Mouse (Mus musculus): ENCODE results near the gene Gan. TPM values are rescaled to one million over a fixed set of nuclear protein-coding genes. Genes with fewer than 3 reads are reported as not detected.

Gan gene
- total and polyA plus RNA-seq, 3 experiments = 5.6 to 8.7 TPM; not detected in 1

DNA sequence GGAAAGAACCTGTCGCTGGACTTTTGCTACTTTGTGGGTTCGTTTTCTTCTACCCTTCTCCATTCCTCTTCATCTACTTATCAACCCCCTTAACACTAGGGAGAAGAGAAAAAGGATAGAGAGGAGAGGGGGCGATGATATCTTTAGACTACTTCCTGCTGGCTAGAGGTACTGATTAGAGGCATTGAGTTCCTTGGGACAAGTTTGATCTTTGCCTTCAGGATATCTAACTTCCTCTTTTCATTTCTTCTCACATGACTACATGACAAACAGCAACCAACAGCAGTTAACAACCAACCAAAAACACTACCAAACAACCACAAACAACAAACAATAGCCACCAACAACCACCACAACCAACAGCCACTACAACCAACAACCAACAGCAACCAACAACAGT lies 24.2 kb upstream of the Gan start (continued):
- TF ChIP-seq GABPA (IDR thresholded peaks at IDR 0.05; ENCODE audit: low read depth, low read length) (no peak), ZMIZ1 (IDR thresholded peaks at IDR 0.05; ENCODE audit: low read depth, low read length) (no peak), CHD2 (IDR thresholded peaks at IDR 0.05; ENCODE audit: low read length) (no peak), MAX (IDR thresholded peaks at IDR 0.05; ENCODE audit: low read length) (0 out of 2 replicates have a peak, but pooled peaks have one; percentile 53), TAL1 (IDR thresholded peaks at IDR 0.05; ENCODE audit: low read length) (no peak)

DNA sequence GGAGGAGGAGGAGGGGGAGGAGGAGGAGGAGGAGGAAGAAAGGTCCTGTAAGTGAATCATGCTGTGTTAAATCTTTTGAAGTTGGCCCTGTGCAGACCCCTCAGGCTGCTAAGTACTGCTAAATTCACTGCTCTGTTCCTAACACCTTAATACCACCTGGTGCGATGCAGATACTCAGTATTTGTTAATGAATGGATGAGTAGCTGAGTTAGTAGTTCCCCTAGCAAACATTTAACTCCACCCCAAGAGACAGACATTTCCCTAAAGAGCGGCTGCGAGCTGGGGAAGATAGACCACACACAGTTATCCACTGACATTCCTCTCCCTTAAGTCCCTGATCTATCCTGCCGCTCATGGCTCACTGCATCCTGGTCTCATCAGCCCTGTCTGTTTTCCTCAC lies 21.6 kb upstream of the Gan start:
- Histone ChIP-seq H3K27me3 (ENCODE audit: control insufficient read depth in 1 of 2, insufficient read depth in 2 of 2, low read length in 2 of 2) (no peaks in the 10 kb centered on the region), H3K4me1 (ENCODE audit: control insufficient read depth in 1 of 2, insufficient read depth in 2 of 2, low read length in 2 of 2) (peaks cover 15 to 20% of the 10 kb centered on the region in 2 experiments), H3K9me3 (replicated peaks; ENCODE audit: insufficient read depth, low read length) (no peaks in the 10 kb centered on the region), H3K9ac (ENCODE audit: control insufficient read depth, low read depth, low read length, poor library complexity, severe bottlenecking) (no peak overlapping the region), H3K36me3 (ENCODE audit: control insufficient read depth in 1 of 2, insufficient read depth in 2 of 2, low read length in 2 of 2) (peaks cover 0 to 11% of the 10 kb centered on the region in 2 experiments; a peak in 2 of 4 replicates), H3K79me2 (ENCODE audit: control insufficient read depth, insufficient read depth, low read length, poor library complexity) (no peaks in the 10 kb centered on the region), H3K4me3 (ENCODE audit: control insufficient read depth in 1 of 2, insufficient read depth in 1 of 2, low read depth in 2 of 2, low read length in 2 of 2) (no peak overlapping the region), H3K27ac (ENCODE audit: control insufficient read depth, low read depth, low read length) (no peak overlapping the region)
- TF ChIP-seq CHD2 (IDR thresholded peaks at IDR 0.05; ENCODE audit: low read length) = no peak
- no peak for TF ChIP-seq UBTF (IDR thresholded peaks at IDR 0.05; ENCODE audit: borderline replicate concordance, insufficient read depth, low read depth, low read length)
- TF ChIP-seq BHLHE40 (IDR thresholded peaks at IDR 0.05; ENCODE audit: borderline replicate concordance, low read depth, low read length) = no peak
- TF ChIP-seq POLR2AphosphoS2 (IDR thresholded peaks at IDR 0.05; ENCODE audit: low read length) = no peak
- TF ChIP-seq MYB (IDR thresholded peaks at IDR 0.05; ENCODE audit: low read depth, low read length) = no peak
- TF ChIP-seq TBP (IDR thresholded peaks at IDR 0.05; ENCODE audit: low read depth, low read length) = no peak
- no peak for TF ChIP-seq TCF12 (IDR thresholded peaks at IDR 0.05; ENCODE audit: low read depth, low read length)
- TF ChIP-seq ZKSCAN1 (IDR thresholded peaks at IDR 0.05; ENCODE audit: low read depth, low read length) = no peak
- TF ChIP-seq EP300 (IDR thresholded peaks at IDR 0.05; ENCODE audit: low read depth in 1 of 2, low read length in 2 of 2) = no peak
- no peak for TF ChIP-seq USF2 (IDR thresholded peaks at IDR 0.05; ENCODE audit: borderline replicate concordance in 1 of 2, insufficient read depth in 1 of 2, low read depth in 1 of 2, low read length in 2 of 2)
- no peak for DNase-seq (ENCODE audit: low read depth, low spot score)

DNA sequence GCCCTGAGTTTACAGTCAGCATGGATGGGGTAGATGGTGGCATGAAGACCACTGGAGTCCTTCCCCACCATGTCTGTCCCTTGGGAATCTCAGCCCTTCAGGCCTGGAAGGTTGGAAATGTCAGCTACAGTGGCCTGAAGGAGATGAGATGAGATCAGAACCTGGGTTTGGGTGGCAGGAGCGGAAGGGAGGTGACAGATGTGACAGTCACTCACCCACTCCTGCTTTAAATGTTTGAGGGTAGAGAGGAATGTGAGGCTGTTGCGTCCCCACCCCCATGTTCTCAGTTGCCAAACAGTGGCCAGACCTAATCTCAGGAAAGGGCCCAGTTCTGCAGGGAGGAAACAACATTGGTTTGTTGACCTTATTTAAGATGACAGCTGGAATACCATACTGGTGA lies 21.2 kb upstream of the Gan start:
- Histone ChIP-seq H3K4me1 (ENCODE audit: control insufficient read depth in 1 of 2, insufficient read depth in 2 of 2, low read length in 2 of 2) (peaks cover 15 to 20% of the 10 kb centered on the region in 2 experiments), H3K36me3 (ENCODE audit: control insufficient read depth in 1 of 2, insufficient read depth in 2 of 2, low read length in 2 of 2) (peaks cover 0 to 11% of the 10 kb centered on the region in 2 experiments; a peak in 2 of 4 replicates), H3K79me2 (ENCODE audit: control insufficient read depth, insufficient read depth, low read length, poor library complexity) (no peaks in the 10 kb centered on the region), H3K9ac (ENCODE audit: control insufficient read depth, low read depth, low read length, poor library complexity, severe bottlenecking) (no peak overlapping the region), H3K27me3 (ENCODE audit: control insufficient read depth in 1 of 2, insufficient read depth in 2 of 2, low read length in 2 of 2) (no peaks in the 10 kb centered on the region), H3K27ac (ENCODE audit: control insufficient read depth, low read depth, low read length) (no peak overlapping the region), H3K4me3 (ENCODE audit: control insufficient read depth in 1 of 2, insufficient read depth in 1 of 2, low read depth in 2 of 2, low read length in 2 of 2) (no peak overlapping the region), H3K9me3 (replicated peaks; ENCODE audit: insufficient read depth, low read length) (no peaks in the 10 kb centered on the region)
- no peak for DNase-seq (ENCODE audit: low read depth, low spot score)
- TF ChIP-seq ZMIZ1 (IDR thresholded peaks at IDR 0.05; ENCODE audit: low read depth, low read length) = no peak
- no peak for TF ChIP-seq USF2 (IDR thresholded peaks at IDR 0.05; ENCODE audit: borderline replicate concordance in 1 of 2, insufficient read depth in 1 of 2, low read depth in 1 of 2, low read length in 2 of 2)
- TF ChIP-seq RCOR1 (IDR thresholded peaks at IDR 0.05; ENCODE audit: low read depth, low read length) = no peak
- TF ChIP-seq POLR2A (IDR thresholded peaks at IDR 0.05; ENCODE audit: control insufficient read depth in 1 of 2, insufficient read depth in 1 of 2, low read depth in 1 of 2, low read length in 2 of 2, poor library complexity in 1 of 2) = no peak
- TF ChIP-seq BHLHE40 (IDR thresholded peaks at IDR 0.05; ENCODE audit: borderline replicate concordance, low read depth, low read length) = no peak
- TF ChIP-seq JUND (IDR thresholded peaks at IDR 0.05; ENCODE audit: low read depth, low read length) = no peak
- TF ChIP-seq MEF2A (IDR thresholded peaks at IDR 0.05; ENCODE audit: extremely low read depth, insufficient replicate concordance, low read depth, low read length, poor library complexity, severe bottlenecking) = no peak
- no peak for TF ChIP-seq EP300 (IDR thresholded peaks at IDR 0.05; ENCODE audit: low read depth in 1 of 2, low read length in 2 of 2)
- no peak for TF ChIP-seq TBP (IDR thresholded peaks at IDR 0.05; ENCODE audit: low read depth, low read length)
- no peak for TF ChIP-seq MAX (IDR thresholded peaks at IDR 0.05; ENCODE audit: low read length)
- TF ChIP-seq ELF1 (IDR thresholded peaks at IDR 0.05; ENCODE audit: low read depth, low read length) = no peak
- no peak for TF ChIP-seq GABPA (IDR thresholded peaks at IDR 0.05; ENCODE audit: low read depth, low read length)
- TF ChIP-seq CHD2 (IDR thresholded peaks at IDR 0.05; ENCODE audit: low read length) = no peak
- TF ChIP-seq SMC3 (IDR thresholded peaks at IDR 0.05; ENCODE audit: low read depth, low read length) = no peak
- no peak for TF ChIP-seq POLR2AphosphoS5 (IDR thresholded peaks at IDR 0.05; ENCODE audit: borderline replicate concordance, low read depth, low read length)
- TF ChIP-seq MYB (IDR thresholded peaks at IDR 0.05; ENCODE audit: low read depth, low read length) = no peak

All from MEL (cell line).